Mouse (Mus musculus) pancreas, adult 10 weeks (tissue): ENCODE measurements around the gene Krt15. TPM values are rescaled to one million over a fixed set of nuclear protein-coding genes. Genes with fewer than 3 reads are reported as not detected.

Experiments used
- polyA plus RNA-seq: library from polyadenylated mRNA; stranded (reverse); fragments of 350-450 nt; fragmentation: Illumina TruSeq; extraction: RNeasy Lipid Tissue Mini Kit (QIAGEN cat#74804); gene quantifications from one replicate; pipeline ENCODE4 v1.2.3, GENCODE M21; 2015; ENCODE audit warnings: low read depth, low replicate concordance; ENCODE audit not compliant: insufficient read depth

Gene Krt15
- not detected for polyA plus RNA-seq

DNA sequence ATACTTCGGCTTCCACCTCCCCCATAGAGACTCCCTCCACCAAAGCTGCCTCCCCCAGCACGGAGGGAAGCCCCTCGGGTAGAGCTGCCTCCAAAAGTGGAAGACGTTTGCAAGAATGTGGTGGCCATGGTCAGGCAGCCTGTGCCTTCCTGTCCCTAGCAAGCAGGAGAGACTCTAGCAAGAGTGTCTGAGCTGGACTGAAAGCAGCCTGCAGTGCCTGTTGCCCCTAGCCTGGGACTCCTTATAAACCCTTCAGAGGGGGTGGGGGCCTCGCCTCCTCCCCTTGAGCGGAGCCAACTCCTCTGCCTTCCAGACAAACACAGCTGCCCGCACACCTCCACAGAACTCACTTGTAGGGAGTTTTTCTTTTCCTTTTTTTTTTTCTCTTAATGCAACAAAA, at the start of gene Krt15:
TSS of gene Krt15 (minus strand) at position 198 of the 400 bp plus-strand sequence.

DNA sequence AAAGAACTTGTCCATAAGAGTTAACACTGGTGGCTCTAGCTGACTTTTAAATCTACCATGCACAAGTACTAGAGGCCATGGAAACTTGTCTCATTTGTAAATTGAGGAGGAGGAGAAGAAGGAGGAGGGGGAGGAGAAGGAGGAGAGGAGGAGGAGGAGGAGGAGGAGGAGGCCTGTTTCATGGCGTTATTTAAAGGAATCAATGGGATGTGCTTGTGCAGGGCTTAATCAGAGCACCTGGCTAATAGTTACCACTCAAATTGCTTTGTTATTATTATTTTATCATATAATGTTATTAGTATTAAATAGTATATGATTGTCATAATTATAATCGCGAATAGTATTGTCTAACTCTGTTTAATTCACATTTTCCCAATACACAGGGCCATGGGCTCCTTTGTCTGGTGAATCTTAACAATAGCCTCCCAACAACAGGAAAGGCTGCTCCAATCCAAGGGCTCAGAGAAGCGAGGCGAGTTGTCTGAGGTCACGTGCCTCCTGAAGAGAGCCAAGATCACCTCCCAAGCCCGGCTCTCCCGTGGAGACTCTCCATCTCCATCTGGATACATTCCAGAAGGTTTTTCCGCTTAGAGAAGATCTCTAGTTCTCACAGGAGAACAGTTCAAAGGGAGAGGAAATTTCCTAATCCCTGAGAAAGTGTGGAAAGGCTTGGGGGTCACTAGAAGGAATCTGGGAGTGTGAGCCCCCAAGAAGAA, 13.0 kb upstream of the Krt15 start, which contains the start of gene Krt19:
TSS of gene Krt19 (minus strand) at position 51 of the 716 bp plus-strand sequence.

DNA sequence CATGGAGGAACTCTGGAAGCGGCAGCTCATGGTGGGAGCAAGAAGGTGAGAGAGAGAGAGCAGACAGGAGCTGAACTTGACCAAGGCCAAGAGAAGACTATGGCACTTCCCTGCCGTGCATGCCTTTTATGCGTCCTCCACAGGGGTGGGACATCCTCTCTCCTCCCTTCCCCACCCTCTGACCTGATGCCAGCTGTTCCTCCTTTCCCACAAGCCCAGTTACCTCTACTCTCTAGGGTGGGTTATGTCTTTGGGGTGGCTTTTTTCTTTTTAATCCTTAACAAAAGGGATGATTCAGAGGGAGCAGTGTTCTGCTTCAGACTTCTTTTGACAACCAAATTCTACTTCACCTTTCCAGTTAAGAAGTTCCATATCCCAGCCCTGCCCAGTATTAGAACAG, 14.3 kb downstream of the Krt15 start, which contains the start of gene Krt13:
TSS of gene Krt13 (minus strand) at position 101 of the 400 bp plus-strand sequence.

DNA sequence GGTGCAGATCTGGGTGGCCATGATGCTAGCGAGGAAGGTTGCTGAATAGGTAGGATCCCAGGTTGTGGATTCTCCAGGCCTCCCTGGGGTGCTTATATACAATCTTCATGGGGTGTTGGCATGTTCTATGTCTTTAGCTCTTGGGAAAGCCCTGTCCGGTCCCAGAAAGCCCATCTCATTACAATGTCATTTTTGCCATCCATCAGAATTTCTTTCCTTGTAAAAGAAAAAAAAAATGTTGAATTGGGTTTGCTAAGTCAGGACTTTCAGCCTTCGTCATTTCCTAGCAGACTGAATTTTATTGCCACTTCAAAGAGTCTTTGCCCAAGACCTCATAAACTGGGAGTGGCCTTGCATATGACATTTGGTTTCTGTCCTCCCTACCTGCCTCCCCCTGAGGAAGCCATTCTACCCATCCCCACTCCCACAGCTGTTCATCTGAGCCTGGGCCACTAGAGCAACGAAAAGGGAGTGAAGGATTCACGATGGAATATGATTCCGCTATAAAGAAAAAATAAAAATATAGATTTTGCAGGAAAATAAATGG, 30.1 kb downstream of the Krt15 start, which contains the start of gene Krt36:
TSS of gene Krt36 (minus strand) at position 51 of the 547 bp plus-strand sequence.

DNA sequence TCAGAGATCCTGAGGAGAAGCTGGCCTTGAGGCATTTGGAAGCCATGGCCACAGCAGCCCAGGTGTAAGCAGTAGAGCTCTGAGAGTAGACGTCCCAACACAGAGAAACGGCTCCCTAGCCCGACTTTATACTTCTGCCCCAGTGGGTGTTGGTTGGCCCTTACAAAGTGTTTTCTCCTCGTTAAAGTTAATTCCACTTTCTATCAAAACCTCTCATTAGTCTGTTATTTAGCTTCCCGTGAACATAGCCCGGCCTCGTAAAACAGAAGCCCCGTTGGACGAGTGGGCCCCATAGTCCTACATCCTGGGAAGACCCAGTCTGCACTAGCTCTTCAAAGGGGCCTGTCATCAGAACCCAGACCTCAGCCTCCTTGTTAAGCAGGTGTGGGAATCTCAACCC, 39.6 kb downstream of the Krt15 start, which contains the start of gene Krt35:
TSS of gene Krt35 (minus strand) at position 101 of the 400 bp plus-strand sequence.

DNA sequence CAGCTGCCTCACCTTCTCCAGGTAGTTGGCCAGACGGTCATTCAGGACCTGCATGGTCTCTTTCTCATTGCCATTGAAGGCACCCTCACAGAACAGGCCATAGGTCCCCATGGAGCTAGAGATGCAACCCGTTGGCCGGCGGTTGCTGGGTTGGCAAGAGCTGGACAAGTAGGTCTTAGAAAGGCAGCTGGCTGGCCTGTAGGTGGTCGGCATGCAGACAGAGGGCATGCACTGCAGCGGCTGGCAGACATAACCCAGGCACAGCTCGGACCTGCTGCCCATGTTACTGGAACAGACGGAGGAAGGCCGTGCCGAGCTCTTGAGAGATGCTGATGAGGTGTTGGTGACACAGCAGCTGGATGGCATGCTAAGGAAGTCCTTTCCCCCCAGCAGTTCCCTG, 47.9 kb downstream of the Krt15 start, which contains the start of gene Krt32:
TSS of gene Krt32 (minus strand) at position 366 of the 400 bp plus-strand sequence.

Other genes with a start within 250 kb of the Krt15 start
- gene Krtap31-1, start 228.0 kb downstream of the Krt15 start, polyA plus RNA-seq: not detected
- not detected for gene Gm11565, start 221.2 kb downstream of the Krt15 start, polyA plus RNA-seq
- not detected for gene Krtap31-2, start 199.6 kb downstream of the Krt15 start, polyA plus RNA-seq
- not detected for gene Krtap9-5, start 187.5 kb downstream of the Krt15 start, polyA plus RNA-seq
- not detected for gene Krtap29-1, start 156.9 kb downstream of the Krt15 start, polyA plus RNA-seq
- gene Krtap16-1, start 149.3 kb downstream of the Krt15 start, polyA plus RNA-seq: not detected
- not detected for gene Krtap17-1, start 141.9 kb downstream of the Krt15 start, polyA plus RNA-seq
- gene Krt33a, start 119.7 kb downstream of the Krt15 start, polyA plus RNA-seq: not detected
- not detected for gene Krt33b, start 106.1 kb downstream of the Krt15 start, polyA plus RNA-seq
- gene Krt34, start 94.4 kb downstream of the Krt15 start, polyA plus RNA-seq: not detected
- not detected for gene Krt31, start 85.4 kb downstream of the Krt15 start, polyA plus RNA-seq
- not detected for gene Krt32, start 47.7 kb downstream of the Krt15 start, polyA plus RNA-seq
- gene Krt35, start 39.7 kb downstream of the Krt15 start, polyA plus RNA-seq: not detected
- not detected for gene Krt36, start 30.3 kb downstream of the Krt15 start, polyA plus RNA-seq
- gene Krt13, start 14.4 kb downstream of the Krt15 start, polyA plus RNA-seq: not detected
- gene Krt19, start 12.7 kb upstream of the Krt15 start, polyA plus RNA-seq: 42.4 TPM
- gene Krt9, start 57.3 kb upstream of the Krt15 start, polyA plus RNA-seq: not detected
- gene Krt14, start 71.6 kb upstream of the Krt15 start, polyA plus RNA-seq: 1.7 TPM
- gene Krt16, start 113.0 kb upstream of the Krt15 start, polyA plus RNA-seq: not detected
- gene Krt17, start 125.1 kb upstream of the Krt15 start, polyA plus RNA-seq: not detected
- gene Krt42, start 133.9 kb upstream of the Krt15 start, polyA plus RNA-seq: not detected
- 260 TPM for gene Eif1, start 184.0 kb upstream of the Krt15 start, polyA plus RNA-seq
- gene Gast, start 198.5 kb upstream of the Krt15 start, polyA plus RNA-seq: not detected
- 10.5 TPM for gene Hap1, start 220.2 kb upstream of the Krt15 start, polyA plus RNA-seq